Mouse (Mus musculus) G1E-ER4 (cell line): ENCODE measurements around the gene Atpaf1. TPM values are rescaled to one million over a fixed set of nuclear protein-coding genes. Genes with fewer than 3 reads are reported as not detected.

Experiments used
- GATA1 ChIP-seq: IDR thresholded peaks from one replicate; pipeline ENCODE4 v1.8.0; 2012; ENCODE audit warnings: low read length, inconsistent platforms
- polyA plus RNA-seq: library from polyadenylated mRNA; stranded (reverse); fragments of >175 nt; gene quantifications from 2 replicates; pipeline ENCODE4 v1.2.3, GENCODE M21; 2012

Gene Atpaf1
- polyA plus RNA-seq, 1 experiment: 21.4 TPM

GRCm38 (mm10) chr4:115851569-115851968, 67.0 kb downstream of the Atpaf1 start:
- no peak for TF ChIP-seq GATA1

DNA sequence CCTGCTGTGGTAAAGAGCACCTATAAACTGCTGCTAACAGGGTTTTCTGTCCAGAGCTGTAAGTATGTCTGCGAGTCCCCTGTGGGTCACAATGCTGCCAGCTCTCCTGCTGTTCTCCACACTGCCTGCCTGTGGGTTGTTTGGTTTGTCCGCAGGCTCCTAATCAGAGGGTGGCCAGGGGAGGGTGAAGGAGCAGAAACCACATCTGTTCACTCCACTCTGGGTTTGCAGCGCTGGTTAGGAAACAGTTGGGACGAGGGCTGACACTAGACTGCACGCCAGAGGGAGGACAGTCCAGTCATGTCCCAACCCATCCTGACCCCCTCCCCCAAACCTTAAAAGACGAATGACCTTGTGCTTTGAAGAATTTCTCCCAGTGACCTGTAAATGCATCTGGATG, 70.5 kb downstream of the Atpaf1 start:
- no peak for TF ChIP-seq GATA1

DNA sequence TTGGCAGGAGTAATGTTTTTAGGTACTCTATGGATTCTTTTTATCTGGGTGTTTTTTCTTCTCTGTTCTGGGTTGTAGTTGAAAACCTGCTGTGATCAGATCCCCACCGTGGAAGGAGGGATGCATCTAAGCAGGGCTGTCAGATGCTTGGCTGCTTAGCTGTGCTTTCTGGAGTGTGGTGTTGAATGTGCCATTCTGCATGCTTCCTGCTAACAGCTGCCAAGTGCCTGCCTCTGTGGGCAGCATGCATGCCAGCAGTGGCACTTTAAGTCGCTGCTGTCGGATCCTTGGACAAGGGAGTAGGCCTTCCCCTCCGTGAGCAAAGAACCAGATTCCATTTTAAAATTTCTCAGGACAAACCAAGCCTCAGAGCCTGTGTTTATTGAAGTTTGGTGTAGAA, 71.0 kb downstream of the Atpaf1 start:
- TF ChIP-seq GATA1: no peak

DNA sequence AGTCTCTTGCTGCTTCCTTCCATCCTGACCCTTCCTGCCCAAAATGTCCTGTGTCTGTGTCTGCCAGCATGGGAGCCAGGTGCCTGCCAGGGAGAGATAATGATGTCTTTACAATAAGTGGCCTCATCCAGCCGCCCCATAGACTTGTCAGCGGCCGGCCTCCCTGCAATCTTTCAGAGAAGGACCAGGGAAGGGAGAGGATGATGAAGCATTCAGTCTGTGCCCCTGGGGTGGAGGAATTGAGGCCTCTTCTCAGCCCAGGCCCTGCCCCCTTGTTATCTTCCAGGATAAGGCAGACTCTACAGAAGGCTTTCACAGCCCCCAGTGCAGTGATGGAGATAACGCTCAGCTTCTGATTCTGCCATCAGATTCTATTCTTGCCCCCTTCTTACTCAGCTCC, 71.7 kb downstream of the Atpaf1 start:
- TF ChIP-seq GATA1: peak; percentile 76

- no peak for TF ChIP-seq GATA1
These were observed 72.8 kb downstream of the Atpaf1 start for GRCm38 (mm10) chr4:115857293-115857883.

DNA sequence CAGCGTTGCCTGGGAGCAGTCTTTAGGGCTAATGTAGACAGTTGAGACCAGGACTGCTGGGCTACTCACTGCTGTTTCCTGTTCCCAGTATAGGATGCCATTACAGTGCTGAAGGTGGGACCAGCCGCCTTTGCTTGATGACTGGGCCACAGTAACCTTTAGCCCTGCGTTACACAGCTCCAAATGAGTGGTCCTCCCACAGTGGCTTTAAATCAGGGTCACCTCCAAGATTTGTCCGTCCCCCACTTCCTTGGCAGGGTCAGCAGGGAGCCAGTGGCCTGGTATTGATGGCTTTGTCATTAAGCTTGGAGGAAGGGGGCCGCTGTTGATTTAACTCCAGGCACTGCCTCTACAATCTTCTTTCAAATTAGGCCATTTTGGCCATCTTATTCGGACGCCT, 78.7 kb downstream of the Atpaf1 start:
- no peak for TF ChIP-seq GATA1

GRCm38 (mm10) chr4:115863880-115864279, 79.3 kb downstream of the Atpaf1 start:
- no peak for TF ChIP-seq GATA1

Other genes with a start within 250 kb of the Atpaf1 start
- not detected in 2 replicates for gene Cyp4a31, start 221.2 kb upstream of the Atpaf1 start, polyA plus RNA-seq
- gene Cyp4a32, start 183.8 kb upstream of the Atpaf1 start, polyA plus RNA-seq: not detected in 2 replicates
- gene Cyp4b1, start 137.1 kb upstream of the Atpaf1 start, polyA plus RNA-seq: not detected in 2 replicates
- gene Efcab14, start 47.1 kb upstream of the Atpaf1 start, polyA plus RNA-seq: 18.6 and 21.4 TPM in 2 replicates
- not detected in 2 replicates for gene Tex38, start 3.8 kb upstream of the Atpaf1 start, polyA plus RNA-seq
- 9.2 and 15.7 TPM in 2 replicates for gene Mob3c, start 43.3 kb downstream of the Atpaf1 start, polyA plus RNA-seq
- gene Mknk1, start 54.4 kb downstream of the Atpaf1 start, polyA plus RNA-seq: 35.7 and 36.6 TPM in 2 replicates
- not detected in 2 replicates for gene Kncn, start 99.6 kb downstream of the Atpaf1 start, polyA plus RNA-seq
- gene 6430628N08Rik, start 105.9 kb downstream of the Atpaf1 start, polyA plus RNA-seq: not detected in 2 replicates
- not detected in 2 replicates for gene Dmbx1, start 155.1 kb downstream of the Atpaf1 start, polyA plus RNA-seq
- gene Faah, start 233.1 kb downstream of the Atpaf1 start, polyA plus RNA-seq: not detected in 2 replicates